Mouse (Mus musculus) lung, postnatal 0 days (tissue): ENCODE results near the gene Fabp3.

ENCODE experiments used
- CTCF ChIP-seq: IDR thresholded peaks from 2 replicates; pipeline ENCODE4 v1.5.1; 2016; ENCODE audit warnings: antibody characterized with exemption, mild to moderate bottlenecking
- EP300 ChIP-seq: IDR thresholded peaks from 2 replicates; pipeline ENCODE4 v1.6.1; 2016; ENCODE audit warnings: antibody characterized with exemption, mild to moderate bottlenecking, control low read depth

- TF ChIP-seq CTCF (no peak), EP300 (no peak)
Measured at GRCm38 (mm10) chr4:130270611-130271347, 37.6 kb upstream of the Fabp3 start.
